Mouse (Mus musculus) neutrophil, adult 65 days (primary cell): ENCODE data around the gene Dnajb7. TPM values are rescaled to one million over a fixed set of nuclear protein-coding genes. Genes with fewer than 3 reads are reported as not detected.

Experiments used
- total RNA-seq: library from RNA; stranded (reverse); gene quantifications from 2 replicates; pipeline ENCODE4 v1.2.4, GENCODE M21; 2023

Gene Dnajb7
- total RNA-seq: not detected in 2 replicates

DNA sequence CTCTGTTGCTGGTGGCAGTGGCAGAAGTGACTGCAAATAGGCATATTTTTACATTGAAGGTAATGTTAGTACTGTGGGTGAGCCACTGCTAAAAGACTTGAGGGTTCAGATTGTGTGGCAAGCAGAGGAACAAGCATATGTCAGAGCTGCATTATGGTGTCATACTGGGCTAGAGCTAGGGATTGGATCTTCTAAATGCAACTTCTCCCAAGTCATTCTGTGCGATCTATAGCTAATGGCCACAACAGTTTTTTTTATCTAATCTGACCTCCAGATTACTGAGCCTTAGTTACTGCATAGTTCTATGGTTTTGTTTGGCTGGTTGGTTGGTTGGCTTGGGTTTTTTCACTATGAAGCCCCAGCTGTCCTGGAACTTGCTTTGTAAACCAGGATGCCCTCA lies at the start of gene Dnajb7:
Gene Dnajb7 (minus strand): TSS at position 101 of the 400 bp plus-strand sequence.

DNA sequence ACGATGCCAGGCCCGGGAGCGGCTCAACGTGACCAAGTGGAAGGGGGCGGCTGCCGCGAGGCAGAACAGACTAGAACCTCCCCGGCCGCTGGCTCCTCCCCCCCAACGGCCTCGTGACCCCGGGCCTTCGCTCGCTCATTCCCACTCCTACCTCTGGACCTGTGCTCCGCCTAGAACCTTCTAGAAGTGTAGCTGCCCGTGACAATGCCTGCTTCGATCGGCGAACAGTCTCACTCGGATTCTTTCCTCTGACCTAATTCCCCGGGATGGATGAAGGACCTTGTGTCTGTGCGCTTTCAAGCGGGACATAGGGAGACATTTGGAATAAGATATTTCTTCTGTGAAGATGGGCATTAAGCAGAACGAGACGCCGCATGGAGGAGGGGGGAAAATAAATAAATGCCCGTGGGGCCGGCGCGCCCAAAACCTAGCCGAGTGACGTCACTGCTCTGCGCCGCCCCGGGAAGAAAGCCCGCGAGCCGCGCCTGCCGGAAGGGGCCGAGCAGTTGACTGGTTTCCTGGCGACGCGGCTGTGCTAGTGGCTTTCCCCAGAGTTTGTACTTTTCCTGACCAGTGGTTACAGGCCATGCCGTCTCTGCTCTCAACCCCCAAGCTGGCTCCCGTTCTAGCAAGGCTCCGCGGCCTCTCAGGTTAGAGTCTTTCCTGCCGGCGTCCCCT lies 8.3 kb downstream of the Dnajb7 start, which contains the start of the genes St13 and Xpnpep3:
Gene St13 (minus strand): TSS at position 440 of the 678 bp plus-strand sequence.
Gene Xpnpep3 (plus strand): TSS at position 501 of the 678 bp plus-strand sequence.

DNA sequence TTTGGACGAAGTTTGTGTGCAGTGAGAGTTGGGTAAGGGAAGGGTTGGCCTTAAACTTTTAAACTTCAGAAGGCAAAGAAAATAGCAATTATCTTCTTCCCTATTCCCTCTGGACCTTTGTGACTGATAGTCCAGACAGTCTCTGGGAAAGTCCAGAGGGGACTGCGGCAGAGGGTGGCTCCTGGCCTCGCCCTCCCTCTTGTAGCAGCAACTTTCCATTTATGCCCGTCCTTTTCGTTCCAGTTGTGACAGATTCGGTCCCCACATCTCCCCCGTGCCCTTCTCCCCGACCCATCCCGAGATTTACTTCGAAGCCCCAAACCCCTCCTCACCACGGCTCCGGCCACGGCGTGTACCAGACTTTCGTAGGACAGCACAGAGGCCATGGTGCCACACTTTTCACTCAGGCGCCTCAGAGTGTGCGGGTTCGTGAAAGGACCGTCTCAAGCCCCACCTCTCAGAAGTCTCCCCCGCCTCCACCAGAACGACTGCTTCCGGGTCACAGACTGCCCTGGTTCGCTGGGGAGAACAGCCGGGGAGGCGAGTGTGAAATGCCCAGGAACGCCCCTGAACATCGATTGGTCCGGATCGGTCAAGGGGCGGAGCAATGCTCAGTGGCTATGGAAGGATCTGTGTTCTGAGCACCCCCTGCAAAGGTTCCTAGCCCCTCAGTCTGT lies 47.6 kb downstream of the Dnajb7 start, which contains the start of gene Slc25a17:
Gene Slc25a17 (minus strand): TSS at position 468 of the 677 bp plus-strand sequence.

Other genes starting within 250 kb of the Dnajb7 start
- gene Mrtfa, start 217.5 kb downstream of the Dnajb7 start, total RNA-seq: 184 and 210 TPM in 2 replicates
- not detected in 2 replicates for gene Mchr1, start 172.8 kb downstream of the Dnajb7 start, total RNA-seq
- 12.8 and 16.9 TPM in 2 replicates for gene Slc25a17, start 47.5 kb downstream of the Dnajb7 start, total RNA-seq
- gene St13, start 8.2 kb downstream of the Dnajb7 start, total RNA-seq: 34.5 and 35.0 TPM in 2 replicates
- gene Xpnpep3, start 8.2 kb downstream of the Dnajb7 start, total RNA-seq: 7.9 and 8.3 TPM in 2 replicates
- 66.0 and 74.9 TPM in 2 replicates for gene Rbx1, start 58.0 kb upstream of the Dnajb7 start, total RNA-seq
- gene Ep300, start 177.1 kb upstream of the Dnajb7 start, total RNA-seq: 163 and 211 TPM in 2 replicates